Mouse (Mus musculus) heart, embryonic 10.5 days (tissue): ENCODE measurements around the gene Popdc3. TPM values are rescaled to one million over a fixed set of nuclear protein-coding genes. Genes with fewer than 3 reads are reported as not detected.
"Not testable (repeated sequence)": the region's sequence is repeated elsewhere in the genome, so short reads cannot be mapped to it uniquely, and the experiment has no call there.

Experiments
- DNase-seq: peaks from one replicate; pipeline ENCODE4 v3.0.0-alpha.2; 2017; ENCODE audit warnings: low spot score
- H3K27ac ChIP-seq: fragments of 300-500 bp; sonication (generic); 2 replicates; pipeline ENCODE4 v1.5.1; 2016; ENCODE audit warnings: mild to moderate bottlenecking
- H3K27me3 ChIP-seq: fragments of 300-500 bp; sonication (generic); 2 replicates; pipeline ENCODE4 v1.6.1; 2016; ENCODE audit warnings: mild to moderate bottlenecking; ENCODE audit not compliant: poor library complexity, insufficient read depth, severe bottlenecking
- H3K36me3 ChIP-seq: fragments of 300-500 bp; sonication (generic); 2 replicates; pipeline ENCODE4 v1.6.1; 2016; ENCODE audit warnings: mild to moderate bottlenecking, moderate library complexity
- H3K4me1 ChIP-seq: fragments of 300-500 bp; sonication (generic); 2 replicates; pipeline ENCODE4 v1.6.1; 2016; ENCODE audit warnings: mild to moderate bottlenecking
- H3K4me3 ChIP-seq: fragments of 300-500 bp; sonication (generic); 2 replicates; pipeline ENCODE4 v1.5.1; 2016; ENCODE audit warnings: mild to moderate bottlenecking, moderate library complexity
- H3K9me3 ChIP-seq: fragments of 300-500 bp; sonication (generic); 2 replicates; pipeline ENCODE4 v1.6.1; 2016; ENCODE audit warnings: mild to moderate bottlenecking, moderate library complexity
- WGBS: fragments of 180-500 bp; shearing (Covaris S2); methylation state at CpG from one replicate; pipeline ENCODE4 v1.1.7; 2016; 5-methylcytosine and 5-hydroxymethylcytosine counted together
- polyA plus RNA-seq: library from polyadenylated mRNA; unstranded; fragments of >200 nt; fragmentation: Nextera tagmentation; extraction: Ambion mirVana; gene quantifications from 2 replicates; pipeline ENCODE4 v1.2.1, GENCODE M21; 2016

Gene Popdc3
- 11.0 and 15.9 TPM in 2 replicates for polyA plus RNA-seq

DNA sequence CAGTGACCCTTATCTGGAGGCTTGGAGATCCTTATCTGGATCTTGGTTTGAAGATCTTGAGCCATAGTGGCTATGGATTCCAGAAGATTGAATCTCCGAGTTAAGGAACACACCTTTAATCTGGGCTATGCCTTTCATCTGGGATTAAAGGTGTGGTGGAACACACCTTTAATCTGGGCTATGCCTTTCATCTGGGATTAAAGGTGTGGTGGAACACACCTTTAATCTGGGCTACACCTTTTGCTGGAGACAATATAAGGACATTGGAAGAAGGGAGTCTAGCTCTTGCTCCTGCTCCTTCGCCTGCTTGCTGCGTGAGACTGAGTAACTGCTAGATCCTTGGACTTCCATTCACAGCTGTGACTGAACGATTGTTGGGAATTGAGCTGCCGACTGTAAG is at the start of gene Popdc3:
TSS of gene Popdc3 (plus strand) at position 301 of the 400 bp plus-strand sequence.
- H3K4me1 ChIP-seq, H3K27me3 ChIP-seq, H3K27ac ChIP-seq, H3K9me3 ChIP-seq, H3K4me3 ChIP-seq, H3K36me3 ChIP-seq, DNase-seq: not testable (repeated sequence)
- WGBS, result 71% methylated on average over 2 of the region's 5 CpGs

DNA sequence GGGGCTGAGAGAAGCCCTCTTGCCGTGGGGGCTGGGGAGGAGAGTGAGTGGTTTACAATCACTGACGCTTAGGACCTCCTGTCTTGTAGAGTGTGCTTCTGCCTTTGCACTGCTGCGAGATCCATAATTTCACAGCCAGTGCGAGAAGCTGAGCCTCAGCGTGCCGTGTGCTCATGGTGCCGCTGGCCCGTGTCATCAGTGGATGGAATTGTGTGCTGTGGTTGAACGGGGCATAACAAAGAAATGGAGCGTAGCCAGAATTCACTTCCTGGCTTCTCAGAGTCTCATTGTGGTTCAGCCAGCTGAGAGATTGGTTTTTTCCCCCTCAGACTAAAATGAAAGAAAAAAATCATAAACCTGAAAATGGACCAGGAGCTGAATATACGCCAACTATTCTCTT is 48.8 kb upstream of the Popdc3 start:
- DNase-seq, result no peak

DNA sequence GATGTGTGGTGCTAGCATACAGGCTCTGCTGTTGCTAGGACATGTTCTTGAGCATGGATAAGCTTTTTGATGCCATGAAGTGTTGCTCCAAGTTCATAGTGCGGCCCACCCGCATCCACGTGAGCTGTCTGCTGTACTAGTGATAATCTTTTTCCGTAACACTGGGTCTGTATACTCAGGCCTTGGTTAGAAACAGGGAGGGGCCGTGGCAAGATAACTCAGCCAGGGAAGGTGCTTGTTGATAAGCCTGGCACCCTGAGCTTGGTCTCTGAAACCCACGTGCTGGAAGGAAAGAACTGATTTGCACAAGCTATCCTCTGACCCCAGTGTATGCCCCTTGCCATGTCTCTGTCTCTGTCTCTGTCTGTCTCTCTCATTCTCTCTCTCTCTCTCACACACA is 47.9 kb upstream of the Popdc3 start:
- peak overlapping the region; percentile 64; the same call in 1 of the 2 replicates for H3K27ac ChIP-seq

More for the DNA sequence above, 48.8 kb upstream of the Popdc3 start:
- peak overlapping the region; percentile 56; the same call in 1 of the 2 replicates for H3K27ac ChIP-seq
- 76% methylated on average over 11 of the region's 11 CpGs for WGBS
- peaks cover 44% of the 10 kb centered on the region for H3K36me3 ChIP-seq
- no peaks in the 10 kb centered on the region for H3K27me3 ChIP-seq
- no peak overlapping the region for H3K4me3 ChIP-seq
- no peaks in the 10 kb centered on the region for H3K9me3 ChIP-seq
- H3K4me1 ChIP-seq, result peaks cover 23% of the 10 kb centered on the region

DNA sequence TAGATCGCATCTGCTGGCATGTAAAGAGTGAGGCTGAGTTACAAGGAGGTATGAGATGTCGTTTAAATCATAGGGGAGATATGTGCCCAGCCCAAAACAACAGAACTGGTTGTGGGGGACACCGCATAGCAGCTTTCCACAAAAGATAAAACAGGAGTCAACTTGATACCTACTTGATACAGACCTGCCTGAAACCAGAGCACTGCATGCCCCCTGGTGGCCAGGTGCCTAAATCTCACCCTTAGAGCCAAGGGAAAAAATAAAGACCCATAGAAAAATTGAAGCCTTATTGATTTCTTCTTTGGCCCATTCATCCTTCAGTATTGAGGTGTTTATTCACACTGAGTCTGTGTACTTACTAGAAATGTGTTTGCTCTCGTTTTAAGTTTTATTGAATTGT is 45.5 kb upstream of the Popdc3 start:
- Histone ChIP-seq H3K27me3 (no peaks in the 10 kb centered on the region), H3K4me3 (no peak overlapping the region), H3K36me3 (peaks cover 44% of the 10 kb centered on the region), H3K4me1 (peaks cover 40% of the 10 kb centered on the region), H3K27ac (no peak overlapping the region), H3K9me3 (no peaks in the 10 kb centered on the region)
- 74% methylated on average over 4 of the region's 4 CpGs for WGBS
- DNase-seq, result no peak

More for the DNA sequence above, 47.9 kb upstream of the Popdc3 start:
- no peaks in the 10 kb centered on the region for H3K27me3 ChIP-seq
- WGBS, result 28% methylated on average over 6 of the region's 6 CpGs
- peaks cover 49% of the 10 kb centered on the region for H3K36me3 ChIP-seq
- H3K9me3 ChIP-seq, result no peaks in the 10 kb centered on the region
- peaks cover 24% of the 10 kb centered on the region for H3K4me1 ChIP-seq
- DNase-seq, result no peak
- H3K4me3 ChIP-seq, result no peak overlapping the region

DNA sequence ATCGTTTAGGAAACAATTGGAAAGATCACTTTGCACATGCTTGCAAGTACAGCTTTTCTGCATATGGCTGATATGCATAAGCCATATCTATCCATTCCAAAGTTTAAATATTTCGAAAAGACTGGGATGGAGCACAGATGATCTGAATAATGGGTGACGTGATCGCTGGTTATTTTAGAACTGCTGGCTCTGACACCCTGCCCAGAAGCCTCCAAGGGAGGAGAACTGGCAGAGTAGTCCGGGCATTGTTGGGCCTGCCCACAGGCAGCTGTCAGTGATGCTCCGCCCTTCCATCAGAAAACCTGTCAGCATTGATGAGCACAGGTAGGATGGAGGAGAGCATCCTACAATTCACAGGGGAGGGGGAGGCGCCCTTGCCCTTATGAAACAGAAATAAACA is 41.1 kb upstream of the Popdc3 start:
- Histone ChIP-seq H3K27me3 (no peaks in the 10 kb centered on the region), H3K27ac (peak overlapping the region; percentile 26), H3K9me3 (no peaks in the 10 kb centered on the region), H3K4me3 (no peak overlapping the region), H3K4me1 (peaks cover 42% of the 10 kb centered on the region; the same call in 1 of the 2 replicates), H3K36me3 (peaks cover 35% of the 10 kb centered on the region)
- 87% methylated on average over 7 of the region's 7 CpGs for WGBS
- DNase-seq, result no peak

DNA sequence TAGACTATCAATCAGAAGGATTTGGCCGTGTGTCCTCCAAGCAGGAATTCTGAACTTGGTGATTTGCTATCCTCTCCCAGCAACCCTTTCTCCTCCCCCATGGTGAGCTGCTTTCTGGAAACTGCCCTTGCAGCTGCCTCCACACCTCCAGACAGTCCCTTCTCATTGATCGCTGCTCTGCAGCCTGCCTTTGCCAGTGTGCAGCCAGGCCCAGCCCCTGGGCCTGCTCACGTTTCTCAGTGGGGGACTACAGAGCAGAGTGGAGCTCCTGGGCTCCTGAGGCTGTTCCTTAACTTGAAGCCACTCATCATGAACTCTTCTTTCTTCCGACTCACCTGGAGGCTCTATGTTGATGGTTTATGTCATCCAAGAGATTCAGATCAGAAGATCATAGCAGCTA is 38.0 kb upstream of the Popdc3 start:
- Histone ChIP-seq H3K4me1 (peaks cover 46% of the 10 kb centered on the region), H3K9me3 (no peaks in the 10 kb centered on the region), H3K4me3 (no peak overlapping the region), H3K36me3 (peaks cover 26% of the 10 kb centered on the region), H3K27ac (peak overlapping the region; percentile 42; the same call in 1 of the 2 replicates), H3K27me3 (no peaks in the 10 kb centered on the region)
- no peak for DNase-seq
- WGBS, result 64% methylated on average over 4 of the region's 4 CpGs

DNA sequence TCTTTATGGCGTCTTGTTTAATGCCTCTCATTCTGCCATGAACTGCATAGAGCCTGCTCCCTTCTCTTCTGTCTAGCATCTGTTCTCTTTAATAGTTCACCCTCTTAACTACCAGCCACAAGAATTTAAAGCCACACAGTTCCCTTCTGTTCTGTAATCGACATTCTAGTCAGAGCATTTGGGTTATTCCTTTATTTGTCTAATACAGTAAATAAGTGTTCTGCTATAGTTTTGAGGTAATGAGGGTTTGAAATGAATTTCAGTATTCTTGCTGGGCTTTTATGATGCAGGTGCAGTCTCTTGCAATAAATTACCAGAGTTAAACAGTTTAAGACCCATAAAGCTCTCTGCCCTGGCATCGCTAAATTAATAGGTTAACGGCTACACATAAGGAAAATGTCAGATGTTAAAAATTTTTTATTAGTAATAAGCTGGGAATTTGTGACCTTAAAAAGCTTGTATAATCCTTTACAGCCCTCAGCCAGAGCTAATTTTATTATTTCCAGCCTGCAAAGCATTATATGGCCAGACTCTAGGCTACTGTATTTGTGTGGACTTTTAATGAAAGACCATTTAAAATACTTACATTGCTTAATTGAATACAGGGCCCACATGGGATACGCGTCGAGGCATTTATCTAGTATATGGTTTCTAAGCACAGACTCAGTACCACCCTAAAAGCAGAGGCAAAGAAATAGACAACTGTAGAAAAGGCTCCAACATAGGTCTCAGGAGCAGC is 37.3 kb upstream of the Popdc3 start:
- peaks cover 19% of the 10 kb centered on the region for H3K36me3 ChIP-seq
- no peak for DNase-seq
- H3K27me3 ChIP-seq, result no peaks in the 10 kb centered on the region
- peaks cover 51% of the 10 kb centered on the region for H3K4me1 ChIP-seq
- 91% methylated on average over 7 of the region's 7 CpGs for WGBS
- no peak overlapping the region for H3K4me3 ChIP-seq
- H3K27ac ChIP-seq, result 0 out of 2 replicates have a peak overlapping the region, but pooled peaks have one; percentile 29
- H3K9me3 ChIP-seq, result no peaks in the 10 kb centered on the region

DNA sequence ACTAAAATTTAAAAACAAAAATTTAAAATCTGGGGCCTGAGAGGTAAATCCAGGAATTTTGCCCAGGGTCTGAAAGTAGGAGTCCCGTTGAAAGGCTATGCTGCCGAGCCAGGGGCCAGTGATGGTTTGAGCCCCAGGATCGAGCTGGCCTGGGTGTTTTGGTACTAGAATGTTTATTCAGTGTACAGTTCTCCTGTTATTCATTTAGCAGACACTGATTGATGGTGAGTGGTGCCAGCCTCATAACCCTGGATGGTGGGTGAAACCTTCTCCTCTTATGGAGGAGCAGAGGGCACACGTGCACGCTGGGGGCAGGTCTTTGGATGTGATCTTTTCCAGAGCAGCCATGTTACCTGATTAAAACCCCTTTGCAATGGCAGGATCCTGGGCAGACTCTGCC is 35.5 kb upstream of the Popdc3 start:
- no peak for DNase-seq
- no peaks in the 10 kb centered on the region for H3K27me3 ChIP-seq
- WGBS, result 82% methylated on average over 5 of the region's 5 CpGs
- no peak overlapping the region for H3K27ac ChIP-seq
- no peaks in the 10 kb centered on the region for H3K9me3 ChIP-seq
- H3K36me3 ChIP-seq, result peaks cover 8% of the 10 kb centered on the region
- no peak overlapping the region for H3K4me3 ChIP-seq
- peaks cover 52% of the 10 kb centered on the region for H3K4me1 ChIP-seq

DNA sequence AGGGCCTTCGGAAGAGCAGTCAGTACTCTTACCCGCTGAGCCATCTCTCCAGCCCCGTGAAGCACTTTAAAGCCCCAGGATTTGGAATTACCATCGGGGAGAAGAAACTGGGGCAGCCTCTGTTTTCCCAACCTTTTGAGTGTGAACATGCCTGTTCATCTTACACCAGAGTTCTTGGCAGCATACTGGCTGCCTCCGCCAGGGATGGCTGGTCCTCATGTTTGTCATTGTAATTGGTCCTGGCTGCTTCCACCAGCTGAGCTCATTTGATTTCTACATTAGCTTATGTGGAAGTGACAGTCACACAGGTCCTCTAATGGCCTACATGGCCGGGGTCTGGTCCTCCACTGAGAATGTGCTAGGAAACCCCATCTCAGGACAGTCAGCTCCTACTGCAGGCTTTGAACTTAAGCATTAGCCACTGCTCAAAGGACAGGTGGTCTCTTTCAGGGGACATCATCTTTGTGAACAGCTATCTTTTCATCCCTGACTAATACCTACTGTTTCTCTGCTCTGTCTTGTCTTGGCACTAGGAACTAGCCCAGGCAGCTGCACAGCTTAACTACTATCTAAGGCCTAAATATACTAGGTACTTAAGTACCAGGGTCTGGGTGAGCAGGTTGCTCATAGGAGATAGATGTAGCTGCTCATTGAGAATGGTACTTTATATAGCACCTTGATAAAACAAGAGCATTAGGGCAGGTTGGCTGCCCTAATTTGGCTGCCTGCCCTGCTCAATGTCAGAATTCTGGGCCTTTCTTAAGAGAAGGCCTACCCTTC is 33.7 kb upstream of the Popdc3 start:
- peaks cover 40% of the 10 kb centered on the region for H3K4me1 ChIP-seq
- H3K27ac ChIP-seq, result peak overlapping the region; percentile 30; the same call in 1 of the 2 replicates
- 91% methylated on average over 6 of the region's 6 CpGs for WGBS

DNA sequence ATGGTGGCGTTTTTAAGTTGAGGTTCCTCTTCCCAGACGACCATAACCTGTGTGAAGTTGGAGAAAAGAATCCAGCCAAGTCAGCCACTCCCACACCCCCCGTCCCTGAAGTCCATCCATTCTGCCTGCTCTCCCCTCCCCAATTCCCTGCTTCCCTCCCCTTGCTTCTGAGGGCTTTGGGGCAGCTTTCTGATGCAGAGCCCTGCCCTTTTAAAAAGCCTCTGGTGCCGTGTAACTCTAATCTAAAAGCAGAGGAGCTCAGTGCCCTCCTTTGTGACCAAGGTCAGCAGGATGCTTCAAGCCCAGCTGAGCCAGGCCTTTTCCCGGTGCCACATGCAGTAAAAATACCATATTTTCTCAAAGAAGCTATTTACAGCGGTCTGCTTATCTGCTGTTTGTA is 31.1 kb upstream of the Popdc3 start:
- no peaks in the 10 kb centered on the region for H3K27me3 ChIP-seq
- H3K36me3 ChIP-seq, result peaks cover 32% of the 10 kb centered on the region
- WGBS, result 11% methylated on average over 6 of the region's 6 CpGs
- no peaks in the 10 kb centered on the region for H3K9me3 ChIP-seq
- no peak for DNase-seq
- peak overlapping the region; percentile 76 for H3K27ac ChIP-seq
- H3K4me1 ChIP-seq, result peaks cover 41% of the 10 kb centered on the region
- H3K4me3 ChIP-seq, result no peak overlapping the region

More for the DNA sequence above, 33.7 kb upstream of the Popdc3 start:
- Histone ChIP-seq H3K27me3 (no peaks in the 10 kb centered on the region), H3K4me3 (no peak overlapping the region), H3K9me3 (no peaks in the 10 kb centered on the region), H3K36me3 (peaks cover 6% of the 10 kb centered on the region; the same call in 1 of the 2 replicates)
- DNase-seq, result no peak

DNA sequence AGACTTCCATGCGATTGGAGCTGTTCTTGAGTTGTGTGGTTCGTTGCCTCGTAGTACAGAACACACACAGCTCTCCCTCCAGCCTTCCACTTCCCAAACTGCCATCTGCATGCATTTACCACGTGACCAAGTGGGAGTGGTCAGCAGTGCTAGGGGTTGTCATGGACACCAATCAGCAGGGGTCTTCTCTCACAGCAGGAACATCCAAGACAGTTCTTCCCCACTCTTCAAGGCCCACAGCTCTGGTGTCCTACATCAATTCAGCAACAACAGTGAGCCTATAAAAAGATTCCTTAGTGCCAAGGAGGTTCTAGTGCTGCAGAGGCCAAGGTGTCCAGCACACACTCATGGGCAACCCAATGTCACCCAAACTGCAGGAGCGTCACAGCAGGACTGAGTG is 26.8 kb upstream of the Popdc3 start:
- Histone ChIP-seq H3K27ac (no peak overlapping the region), H3K9me3 (no peaks in the 10 kb centered on the region), H3K27me3 (no peaks in the 10 kb centered on the region), H3K36me3 (peaks cover 68% of the 10 kb centered on the region), H3K4me1 (peaks cover 21% of the 10 kb centered on the region), H3K4me3 (no peak overlapping the region)
- DNase-seq, result no peak
- WGBS, result 74% methylated on average over 5 of the region's 5 CpGs

DNA sequence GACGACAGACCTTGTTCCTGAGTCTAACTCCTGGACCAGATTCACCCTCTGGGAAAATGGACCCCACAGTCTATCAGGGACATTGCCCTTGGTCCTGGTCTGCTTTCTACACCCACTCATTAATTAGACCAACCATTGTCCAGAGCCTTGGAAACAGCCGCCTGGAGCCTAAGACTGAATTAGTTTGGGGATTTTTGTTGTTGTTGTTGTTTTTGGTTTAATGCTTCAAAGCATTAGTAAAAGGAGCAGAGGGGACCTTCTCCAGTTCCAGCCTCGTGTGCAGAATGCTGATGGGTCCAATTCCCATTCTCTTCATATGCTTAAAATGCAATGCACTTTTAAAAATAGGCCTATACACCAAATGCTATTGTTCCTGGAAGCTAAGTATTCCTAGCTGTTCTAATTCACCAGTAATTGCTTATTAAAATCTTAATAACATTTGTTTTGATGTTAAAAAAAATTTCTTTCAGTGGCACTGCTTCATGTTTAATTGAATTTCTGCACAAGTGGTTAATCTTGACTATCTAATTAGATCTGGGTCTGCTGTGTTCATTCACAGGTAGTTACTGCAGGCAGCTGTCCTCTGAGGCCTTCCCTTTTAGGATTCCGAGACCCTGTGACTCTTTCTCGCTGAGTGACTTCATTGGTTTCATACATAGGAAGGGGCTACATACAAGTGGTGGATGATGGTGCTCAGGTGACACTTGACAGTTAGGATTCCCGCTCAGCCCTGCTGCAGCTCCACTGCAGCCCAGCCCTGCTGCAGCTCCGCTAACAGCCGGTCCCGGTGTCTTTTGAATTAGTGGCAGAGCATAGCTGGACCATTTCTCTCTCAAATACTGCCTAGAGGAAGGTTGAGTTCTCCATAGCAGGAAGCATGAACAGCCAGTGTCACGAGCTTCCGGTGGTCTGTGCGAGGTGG is 25.9 kb upstream of the Popdc3 start:
- H3K9me3 ChIP-seq, result no peaks in the 10 kb centered on the region
- WGBS, result 90% methylated on average over 12 of the region's 12 CpGs
- H3K4me1 ChIP-seq, result peaks cover 12% of the 10 kb centered on the region
- no peak overlapping the region for H3K27ac ChIP-seq
- no peak overlapping the region for H3K4me3 ChIP-seq
- no peaks in the 10 kb centered on the region for H3K27me3 ChIP-seq
- peaks cover 74% of the 10 kb centered on the region for H3K36me3 ChIP-seq
- DNase-seq, result no peak
